Mouse (Mus musculus): ENCODE data around the gene Noct. TPM values are rescaled to one million over a fixed set of nuclear protein-coding genes. Genes with fewer than 3 reads are reported as not detected.

Noct gene
- polyA plus RNA-seq, 1 experiment from 2014 or later, result 12.7 TPM

- Histone ChIP-seq H3K4me1 (replicated peaks; ENCODE audit: control insufficient read depth, insufficient read depth, low read length) (no peaks in the 10 kb centered on the region), H3K9ac (ENCODE audit: low read depth, low read length) (no peak overlapping the region), H3K27ac (ENCODE audit: low read depth, low read length) (no peak overlapping the region), H3K27me3 (ENCODE audit: control insufficient read depth, insufficient read depth, low read length) (no peaks in the 10 kb centered on the region), H3K9me3 (ENCODE audit: control insufficient read depth, low read length) (no peaks in the 10 kb centered on the region), H3K4me2 (replicated peaks; ENCODE audit: low read depth, low read length) (no peak overlapping the region), H3K4me3 (ENCODE audit: low read depth, low read length) (no peak overlapping the region), H3K36me3 (ENCODE audit: control insufficient read depth, insufficient read depth, low read length) (no peaks in the 10 kb centered on the region)
- no peak for ATAC-seq (ENCODE audit: low FRiP score)
- no peak for DNase-seq (ENCODE audit: low spot score)
- 93% methylated on average over 7 of the region's 7 CpGs for WGBS
These were observed 38.8 kb upstream of the Noct start for GRCm38 (mm10) chr3:51185406-51185805.

DNA sequence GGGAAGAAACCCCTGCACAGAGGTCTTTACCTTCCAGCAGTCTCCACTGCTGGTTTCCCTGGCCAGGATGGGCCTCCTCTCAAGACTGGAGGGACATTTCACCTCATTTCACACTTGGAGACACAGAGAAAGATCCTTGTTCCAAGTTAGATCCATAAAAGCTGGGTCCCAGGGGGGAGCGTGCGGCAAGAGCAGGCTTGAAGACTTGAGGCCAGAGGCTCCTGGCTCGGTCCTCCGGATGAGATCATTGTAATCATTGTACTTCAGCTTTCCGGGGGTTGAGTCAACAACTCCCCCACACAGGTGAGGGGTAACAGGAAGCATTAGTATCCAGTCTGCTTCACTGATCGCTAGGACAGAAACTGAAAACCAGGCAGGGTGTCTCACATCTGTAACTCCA, 30.2 kb upstream of the Noct start:
- Histone ChIP-seq H3K27ac (ENCODE audit: low read depth, low read length) (no peak overlapping the region), H3K4me1 (replicated peaks; ENCODE audit: control insufficient read depth, insufficient read depth, low read length) (no peaks in the 10 kb centered on the region), H3K27me3 (ENCODE audit: control insufficient read depth, insufficient read depth, low read length) (no peaks in the 10 kb centered on the region), H3K4me2 (replicated peaks; ENCODE audit: low read depth, low read length) (no peak overlapping the region), H3K4me3 (ENCODE audit: low read depth, low read length) (no peak overlapping the region), H3K36me3 (ENCODE audit: control insufficient read depth, insufficient read depth, low read length) (no peaks in the 10 kb centered on the region), H3K9me3 (ENCODE audit: control insufficient read depth, low read length) (no peaks in the 10 kb centered on the region), H3K9ac (ENCODE audit: low read depth, low read length) (no peak overlapping the region)
- DNase-seq (ENCODE audit: low spot score), result no peak
- ATAC-seq (ENCODE audit: low FRiP score), result no peak
- WGBS, result 75% methylated on average over 6 of the region's 6 CpGs

- H3K4me1 ChIP-seq (replicated peaks; ENCODE audit: control insufficient read depth, insufficient read depth, low read length), result no peaks in the 10 kb centered on the region
- no peak overlapping the region for H3K4me2 ChIP-seq (replicated peaks; ENCODE audit: low read depth, low read length)
- ATAC-seq (ENCODE audit: low FRiP score) (no peak), DNase-seq (ENCODE audit: low spot score) (no peak)
- no peak overlapping the region for H3K27ac ChIP-seq (ENCODE audit: low read depth, low read length)
- no peak overlapping the region for H3K4me3 ChIP-seq (ENCODE audit: low read depth, low read length)
- no peaks in the 10 kb centered on the region for H3K27me3 ChIP-seq (ENCODE audit: control insufficient read depth, insufficient read depth, low read length)
- WGBS, result 53% methylated on average over 8 of the region's 8 CpGs
- no peaks in the 10 kb centered on the region for H3K9me3 ChIP-seq (ENCODE audit: control insufficient read depth, low read length)
- no peaks in the 10 kb centered on the region for H3K36me3 ChIP-seq (ENCODE audit: control insufficient read depth, insufficient read depth, low read length)
- H3K9ac ChIP-seq (ENCODE audit: low read depth, low read length), result no peak overlapping the region
These were observed 28.9 kb upstream of the Noct start for GRCm38 (mm10) chr3:51195321-51195720.

GRCm38 (mm10) chr3:51195736-51196135, 28.5 kb upstream of the Noct start:
- H3K4me2 ChIP-seq (replicated peaks; ENCODE audit: low read depth, low read length), result no peak overlapping the region
- H3K27me3 ChIP-seq (ENCODE audit: control insufficient read depth, insufficient read depth, low read length), result no peaks in the 10 kb centered on the region
- no peaks in the 10 kb centered on the region for H3K9me3 ChIP-seq (ENCODE audit: control insufficient read depth, low read length)
- WGBS, result 35% methylated on average over 8 of the region's 8 CpGs
- no peak overlapping the region for H3K9ac ChIP-seq (ENCODE audit: low read depth, low read length)
- H3K27ac ChIP-seq (ENCODE audit: low read depth, low read length), result no peak overlapping the region
- DNase-seq (ENCODE audit: low spot score) (peak; percentile 13), ATAC-seq (ENCODE audit: low FRiP score) (no peak)
- no peaks in the 10 kb centered on the region for H3K36me3 ChIP-seq (ENCODE audit: control insufficient read depth, insufficient read depth, low read length)
- no peaks in the 10 kb centered on the region for H3K4me1 ChIP-seq (replicated peaks; ENCODE audit: control insufficient read depth, insufficient read depth, low read length)
- no peak overlapping the region for H3K4me3 ChIP-seq (ENCODE audit: low read depth, low read length)

GRCm38 (mm10) chr3:51196724-51197111, 27.5 kb upstream of the Noct start:
- WGBS, result 85% methylated on average over 3 of the region's 3 CpGs
- H3K27ac ChIP-seq (ENCODE audit: low read depth, low read length), result no peak overlapping the region
- H3K4me2 ChIP-seq (replicated peaks; ENCODE audit: low read depth, low read length), result no peak overlapping the region
- no peak for DNase-seq (ENCODE audit: low spot score)
- no peaks in the 10 kb centered on the region for H3K4me1 ChIP-seq (replicated peaks; ENCODE audit: control insufficient read depth, insufficient read depth, low read length)
- no peaks in the 10 kb centered on the region for H3K27me3 ChIP-seq (ENCODE audit: control insufficient read depth, insufficient read depth, low read length)
- no peaks in the 10 kb centered on the region for H3K9me3 ChIP-seq (ENCODE audit: control insufficient read depth, low read length)
- no peak for ATAC-seq (ENCODE audit: low FRiP score)
- no peaks in the 10 kb centered on the region for H3K36me3 ChIP-seq (ENCODE audit: control insufficient read depth, insufficient read depth, low read length)
- no peak overlapping the region for H3K4me3 ChIP-seq (ENCODE audit: low read depth, low read length)
- no peak overlapping the region for H3K9ac ChIP-seq (ENCODE audit: low read depth, low read length)

DNA sequence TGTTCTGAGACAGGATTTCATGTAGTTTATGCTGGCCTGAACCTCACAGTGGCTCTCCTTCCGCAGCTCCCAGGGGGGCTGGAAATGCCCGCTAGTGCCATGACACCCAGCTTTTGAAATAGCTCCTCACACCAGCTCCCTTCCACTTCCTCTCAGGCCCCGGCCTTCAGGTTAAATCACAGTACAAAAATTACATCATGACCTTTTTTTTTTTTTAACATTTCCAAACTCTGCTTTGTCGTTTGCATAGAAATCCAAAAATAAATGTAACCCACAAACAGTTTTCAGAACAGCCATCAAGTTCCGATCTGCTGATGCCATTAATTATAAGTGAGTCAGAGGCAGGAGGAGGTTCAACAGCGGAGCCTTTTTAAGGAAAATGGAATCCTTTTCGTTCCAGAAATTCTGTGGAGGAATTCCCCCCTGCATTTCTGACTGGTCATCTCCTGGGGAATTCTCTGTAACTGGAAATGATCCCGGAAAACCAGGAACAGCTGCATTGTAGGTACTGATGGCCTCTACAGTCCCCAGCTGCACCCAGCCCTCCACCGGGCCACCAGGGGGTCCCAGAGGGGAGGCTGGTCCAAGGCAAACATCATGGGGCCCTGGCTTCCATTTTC, 27.0 kb upstream of the Noct start:
- DNase-seq (ENCODE audit: low spot score) (no peak), ATAC-seq (ENCODE audit: low FRiP score) (no peak)
- Histone ChIP-seq H3K4me3 (ENCODE audit: low read depth, low read length) (no peak overlapping the region), H3K9me3 (ENCODE audit: control insufficient read depth, low read length) (no peaks in the 10 kb centered on the region), H3K36me3 (ENCODE audit: control insufficient read depth, insufficient read depth, low read length) (no peaks in the 10 kb centered on the region), H3K9ac (ENCODE audit: low read depth, low read length) (no peak overlapping the region), H3K27me3 (ENCODE audit: control insufficient read depth, insufficient read depth, low read length) (no peaks in the 10 kb centered on the region), H3K4me2 (replicated peaks; ENCODE audit: low read depth, low read length) (no peak overlapping the region), H3K27ac (ENCODE audit: low read depth, low read length) (no peak overlapping the region), H3K4me1 (replicated peaks; ENCODE audit: control insufficient read depth, insufficient read depth, low read length) (no peaks in the 10 kb centered on the region)
- 77% methylated on average over 9 of the region's 9 CpGs for WGBS

- H3K4me2 ChIP-seq (replicated peaks; ENCODE audit: low read depth, low read length), result no peak overlapping the region
- H3K4me3 ChIP-seq (ENCODE audit: low read depth, low read length), result no peak overlapping the region
- ATAC-seq (ENCODE audit: low FRiP score), result no peak
- H3K36me3 ChIP-seq (ENCODE audit: control insufficient read depth, insufficient read depth, low read length), result no peaks in the 10 kb centered on the region
- DNase-seq (ENCODE audit: low spot score), result no peak
- no peak overlapping the region for H3K27ac ChIP-seq (ENCODE audit: low read depth, low read length)
- H3K4me1 ChIP-seq (replicated peaks; ENCODE audit: control insufficient read depth, insufficient read depth, low read length), result no peaks in the 10 kb centered on the region
- WGBS, result 75% methylated on average over 1 of the region's 1 CpGs
- H3K9ac ChIP-seq (ENCODE audit: low read depth, low read length), result no peak overlapping the region
- no peaks in the 10 kb centered on the region for H3K27me3 ChIP-seq (ENCODE audit: control insufficient read depth, insufficient read depth, low read length)
- H3K9me3 ChIP-seq (ENCODE audit: control insufficient read depth, low read length), result no peaks in the 10 kb centered on the region
These were observed 26.0 kb upstream of the Noct start for GRCm38 (mm10) chr3:51198291-51198690.

- no peak overlapping the region for H3K9ac ChIP-seq (ENCODE audit: low read depth, low read length)
- 83% methylated on average over 6 of the region's 6 CpGs for WGBS
- no peaks in the 10 kb centered on the region for H3K4me1 ChIP-seq (replicated peaks; ENCODE audit: control insufficient read depth, insufficient read depth, low read length)
- H3K4me2 ChIP-seq (replicated peaks; ENCODE audit: low read depth, low read length), result no peak overlapping the region
- no peak overlapping the region for H3K27ac ChIP-seq (ENCODE audit: low read depth, low read length)
- no peak overlapping the region for H3K4me3 ChIP-seq (ENCODE audit: low read depth, low read length)
- H3K27me3 ChIP-seq (ENCODE audit: control insufficient read depth, insufficient read depth, low read length), result no peaks in the 10 kb centered on the region
- no peaks in the 10 kb centered on the region for H3K9me3 ChIP-seq (ENCODE audit: control insufficient read depth, low read length)
- DNase-seq (ENCODE audit: low spot score) (no peak), ATAC-seq (ENCODE audit: low FRiP score) (no peak)
- no peaks in the 10 kb centered on the region for H3K36me3 ChIP-seq (ENCODE audit: control insufficient read depth, insufficient read depth, low read length)
These were observed 25.1 kb upstream of the Noct start for GRCm38 (mm10) chr3:51199130-51199529.

DNA sequence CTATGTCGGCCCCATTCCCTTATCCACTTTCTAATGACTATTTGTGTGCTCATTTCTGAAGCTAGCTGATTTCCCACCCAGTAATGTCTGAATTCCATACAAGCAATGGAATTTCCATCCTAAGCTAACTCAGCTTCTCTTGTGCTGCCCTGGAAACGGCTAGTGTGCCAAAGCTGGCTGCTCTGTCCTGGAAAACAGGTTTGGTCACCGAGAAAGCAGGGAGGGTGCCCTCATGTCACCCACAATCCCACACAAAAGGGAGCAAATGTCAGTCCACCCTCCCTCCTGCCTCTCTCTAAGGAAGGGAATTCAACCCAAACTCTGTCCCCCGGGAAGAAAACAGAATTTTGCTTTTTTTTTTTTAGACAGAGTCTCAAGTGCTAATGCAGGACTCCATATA, 23.9 kb upstream of the Noct start:
- H3K4me3 ChIP-seq (ENCODE audit: low read depth, low read length), result no peak overlapping the region
- H3K9me3 ChIP-seq (ENCODE audit: control insufficient read depth, low read length), result no peaks in the 10 kb centered on the region
- H3K27ac ChIP-seq (ENCODE audit: low read depth, low read length), result no peak overlapping the region
- H3K4me1 ChIP-seq (replicated peaks; ENCODE audit: control insufficient read depth, insufficient read depth, low read length), result no peaks in the 10 kb centered on the region
- no peaks in the 10 kb centered on the region for H3K27me3 ChIP-seq (ENCODE audit: control insufficient read depth, insufficient read depth, low read length)
- no peak overlapping the region for H3K9ac ChIP-seq (ENCODE audit: low read depth, low read length)
- no peak for DNase-seq (ENCODE audit: low spot score)
- ATAC-seq (ENCODE audit: low FRiP score), result no peak
- 91% methylated on average over 4 of the region's 4 CpGs for WGBS
- no peak overlapping the region for H3K4me2 ChIP-seq (replicated peaks; ENCODE audit: low read depth, low read length)
- H3K36me3 ChIP-seq (ENCODE audit: control insufficient read depth, insufficient read depth, low read length), result no peaks in the 10 kb centered on the region

Data from hindbrain, embryonic 11.5 days (tissue).